7 mouse cellular contexts compared by ENCODE assay signal in genomic region chr16:38673511-38673910, GRCm38 (mm10). TPM values are rescaled to one million over a fixed set of nuclear protein-coding genes. Genes with fewer than 3 reads are reported as not detected.
DNase-seq lines count a peak whose midpoint lies in the region.

No protein-coding gene starts in this region.

- H3K27ac ChIP-seq in brown adipose tissue, adult 24 weeks (replicated peaks; ENCODE audit: low read depth, low read length), result 0 out of 2 replicates have a peak overlapping the region, but pooled peaks have one; percentile 15

- intact Hi-C loops in heart, postnatal 10 days (cut with DNase I), result loop anchor here (5.0 kb wide), 1 partner anchor 36 kb away; no protein-coding TSS in a partner anchor
- intact Hi-C loops in left cerebral cortex, postnatal 14 days (cut with DNase I), result no loop called here

- peaks cover 34% of the 10 kb centered on the region for H3K4me1 ChIP-seq in brown adipose tissue, adult 24 weeks (ENCODE audit: control insufficient read depth, insufficient read depth, insufficient read length, low read length)

- peak; percentile 48 to 73 for DNase-seq in cerebellum, postnatal 4 days (ENCODE audit: low spot score in 2 of 2)
- peak; percentile 55 to 64 for DNase-seq in heart, postnatal 10 days
- DNase-seq in left cerebral cortex, postnatal 14 days (ENCODE audit: low spot score in 2 of 2), result peak; percentile 79 to 91
- DNase-seq in right cerebral cortex, postnatal 14 days, result peak; percentile 58
- no peak for DNase-seq in thymus, adult 18-20 months
- no peak for DNase-seq in spleen, adult 18-20 months

- no peak overlapping the region for H3K4me3 ChIP-seq in brown adipose tissue, adult 24 weeks (ENCODE audit: insufficient read depth, low read depth, low read length)

RNA-seq across cellular contexts. Expression of gene Arhgap31, which starts 39.6 kb away (rescaled TPM):
- 7.5 and 9.7 TPM in 2 replicates for polyA plus RNA-seq in brown adipose tissue, adult 24 weeks (2012; ENCODE audit: insufficient read depth, insufficient read length, missing spikeins)
- total RNA-seq in heart, postnatal 10 days (2021), result 10 to 100 TPM; 58.3 to 65.7 TPM
- total RNA-seq in left cerebral cortex, postnatal 14 days (2021), result 10 to 100 TPM; 19.9 to 20.6 TPM

Comparison
In these comparisons a context has a peak if more than half of its experiments do, and no peak if none do; other contexts are left out.
1. DNase-seq: peak in cerebellum, postnatal 4 days (2 of 2), heart, postnatal 10 days (2 of 2), left cerebral cortex, postnatal 14 days (2 of 2) and right cerebral cortex, postnatal 14 days (single experiment); none in thymus, adult 18-20 months (0 of 2) and spleen, adult 18-20 months (0 of 2).